Mouse (Mus musculus) retina, embryonic 14.5 days (tissue): ENCODE results near the gene Bicral.

Source experiments
- DNase-seq: peaks from one replicate; pipeline ENCODE4 v3.0.0-alpha.2; 2015; ENCODE audit warnings: low spot score

The Bicral gene

DNA sequence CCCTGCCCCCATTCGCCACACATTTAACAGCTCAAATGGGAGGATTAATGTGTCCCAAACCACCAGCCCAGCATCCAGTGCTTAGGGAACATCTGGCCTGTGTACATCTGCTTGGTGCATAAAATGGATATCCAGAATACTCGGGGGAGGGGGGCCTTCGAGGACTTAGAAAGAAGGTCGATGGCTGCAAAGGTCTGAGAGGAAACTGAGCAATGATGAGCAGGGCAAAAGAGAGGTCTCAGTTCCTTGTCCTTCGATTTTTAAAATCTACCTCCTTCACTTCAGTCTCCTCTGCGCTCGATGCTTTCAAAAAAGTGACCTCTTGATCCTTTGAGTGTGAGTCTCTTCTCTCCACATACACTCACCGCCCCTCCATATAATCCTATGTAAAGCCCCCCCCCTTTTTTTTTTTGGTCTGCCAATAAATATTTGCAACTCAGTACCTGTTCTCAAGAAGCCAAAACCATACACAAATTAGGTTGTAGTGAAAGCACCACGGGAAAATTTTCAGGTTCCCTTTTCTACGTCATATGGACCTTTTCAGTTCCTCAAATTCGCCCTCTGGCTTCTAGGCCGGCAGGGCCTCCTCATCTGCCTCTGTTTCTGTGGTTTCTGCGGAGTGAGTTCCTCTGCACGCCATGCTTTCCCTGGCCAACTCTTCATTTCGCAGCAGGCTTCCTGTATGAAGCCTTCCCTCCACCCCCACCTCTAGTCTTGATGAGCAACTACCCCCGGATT is 107.1 kb downstream of the Bicral start:
- no peak for DNase-seq

DNA sequence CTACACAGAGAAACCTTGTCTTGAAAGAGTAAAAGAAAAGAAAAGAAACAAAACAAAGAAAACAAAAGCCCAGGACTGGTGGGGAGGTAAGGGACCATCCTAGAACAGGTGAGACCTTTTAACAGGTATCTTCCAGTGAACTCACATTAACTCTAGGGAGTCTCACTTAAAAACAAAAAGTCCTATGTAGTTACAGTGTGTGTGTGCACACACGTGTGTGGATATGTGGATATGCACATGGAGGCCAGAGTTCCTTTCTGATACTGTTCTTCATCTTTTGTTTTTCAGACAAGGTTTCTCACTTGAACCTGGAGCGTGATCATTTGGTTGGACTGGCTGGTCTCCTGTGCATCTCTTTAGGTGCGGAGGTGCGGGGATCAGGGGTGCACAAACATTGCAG is 107.7 kb downstream of the Bicral start:
- DNase-seq, result no peak

- no peak for DNase-seq
These were observed 109.0 kb downstream of the Bicral start for GRCm38 (mm10) chr17:46749282-46749681.
